Mouse (Mus musculus): ENCODE data around the gene Lce6a. TPM values are rescaled to one million over a fixed set of nuclear protein-coding genes. Genes with fewer than 3 reads are reported as not detected.

The Lce6a gene
- total RNA-seq, 2 experiments from 2014 or later, result not detected

- ATAC-seq (replicated peaks; ENCODE audit: low FRiP score, poor library complexity, severe bottlenecking), result no peak
Observed at GRCm38 (mm10) chr3:92573449-92574041, 47.9 kb downstream of the Lce6a start, which contains the start of gene Ivl. Gene Ivl (minus strand): TSS chr3:92573735.

DNA sequence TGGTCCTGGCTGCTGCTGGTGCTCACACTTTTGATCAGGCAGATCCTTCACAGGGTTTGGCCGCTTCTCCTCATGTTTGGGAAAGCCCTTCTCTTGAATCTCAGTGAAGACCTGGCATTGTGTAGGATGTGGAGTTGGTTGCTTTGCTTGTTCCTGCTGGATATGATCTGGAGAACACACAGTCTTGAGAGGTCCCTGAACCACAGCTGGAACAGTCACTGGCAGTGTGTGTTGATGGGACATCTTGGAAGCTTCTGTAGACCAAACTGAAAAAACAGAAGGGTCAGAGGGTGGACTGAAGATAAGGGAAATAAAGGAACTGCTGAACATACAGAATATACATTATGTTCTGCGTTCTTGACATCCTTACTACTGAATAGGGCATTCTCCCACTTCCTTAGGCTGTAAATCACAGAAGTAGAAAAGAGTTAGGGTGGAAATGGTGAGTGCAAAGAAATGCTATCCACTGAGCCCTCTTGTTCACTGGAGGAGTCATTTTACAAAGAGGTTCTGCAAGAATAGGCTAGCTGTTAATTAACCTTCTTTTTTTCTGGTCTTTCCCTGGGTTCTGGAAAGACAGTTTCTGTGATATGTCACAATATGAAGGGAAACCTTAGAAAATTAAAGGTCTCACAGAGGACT lies 48.8 kb downstream of the Lce6a start:
- ATAC-seq (replicated peaks; ENCODE audit: low FRiP score, poor library complexity, severe bottlenecking), result no peak

Other genes starting within 250 kb of the Lce6a start
- not detected in 2 replicates for gene Sprr2h, start 236.0 kb downstream of the Lce6a start, total RNA-seq (2015; ENCODE audit: low replicate concordance)
- not detected in 2 replicates for gene Sprr2h, start 236.0 kb downstream of the Lce6a start, total RNA-seq (2017; ENCODE audit: low replicate concordance)
- not detected in 2 replicates for gene Sprr2i, start 213.7 kb downstream of the Lce6a start, total RNA-seq (2015; ENCODE audit: low replicate concordance)
- gene Sprr2i, start 213.7 kb downstream of the Lce6a start, total RNA-seq (2017; ENCODE audit: low replicate concordance), result not detected in 2 replicates
- not detected in 2 replicates for gene Sprr2j-ps, start 203.6 kb downstream of the Lce6a start, total RNA-seq (2015; ENCODE audit: low replicate concordance)
- not detected in 2 replicates for gene Sprr2j-ps, start 203.6 kb downstream of the Lce6a start, total RNA-seq (2017; ENCODE audit: low replicate concordance)
- 2.1 and 8.6 TPM in 2 replicates for gene Gm9774, start 192.2 kb downstream of the Lce6a start, total RNA-seq (2015; ENCODE audit: low replicate concordance)
- gene Gm9774, start 192.2 kb downstream of the Lce6a start, total RNA-seq (2017; ENCODE audit: low replicate concordance), result 2.3 and 3.0 TPM in 2 replicates
- not detected in 2 replicates for gene Sprr2k, start 189.1 kb downstream of the Lce6a start, total RNA-seq (2015; ENCODE audit: low replicate concordance)
- not detected in 2 replicates for gene Sprr2k, start 189.1 kb downstream of the Lce6a start, total RNA-seq (2017; ENCODE audit: low replicate concordance)
- not detected in 2 replicates for gene Sprr1b, start 182.9 kb downstream of the Lce6a start, total RNA-seq (2015; ENCODE audit: low replicate concordance)
- not detected in 2 replicates for gene Sprr1b, start 182.9 kb downstream of the Lce6a start, total RNA-seq (2017; ENCODE audit: low replicate concordance)
- not detected in 2 replicates for gene Sprr3, start 162.9 kb downstream of the Lce6a start, total RNA-seq (2015; ENCODE audit: low replicate concordance)
- gene Sprr3, start 162.9 kb downstream of the Lce6a start, total RNA-seq (2017; ENCODE audit: low replicate concordance), result not detected in 2 replicates
- gene Sprr1a, start 135.8 kb downstream of the Lce6a start, total RNA-seq (2015; ENCODE audit: low replicate concordance), result not detected in 2 replicates
- gene Sprr1a, start 135.8 kb downstream of the Lce6a start, total RNA-seq (2017; ENCODE audit: low replicate concordance), result not detected in 2 replicates
- not detected in 2 replicates for gene Sprr4, start 121.2 kb downstream of the Lce6a start, total RNA-seq (2015; ENCODE audit: low replicate concordance)
- not detected in 2 replicates for gene Sprr4, start 121.2 kb downstream of the Lce6a start, total RNA-seq (2017; ENCODE audit: low replicate concordance)
- not detected in 2 replicates for gene 2310046K23Rik, start 87.1 kb downstream of the Lce6a start, total RNA-seq (2015; ENCODE audit: low replicate concordance)
- not detected in 2 replicates for gene 2310046K23Rik, start 87.1 kb downstream of the Lce6a start, total RNA-seq (2017; ENCODE audit: low replicate concordance)
- gene Ivl, start 47.9 kb downstream of the Lce6a start, total RNA-seq (2015; ENCODE audit: low replicate concordance), result not detected in 2 replicates
- gene Ivl, start 47.9 kb downstream of the Lce6a start, total RNA-seq (2017; ENCODE audit: low replicate concordance), result 0.39 TPM in 1 of 2 replicates, not detected in the other
- not detected in 2 replicates for gene Smcp, start 32.7 kb downstream of the Lce6a start, total RNA-seq (2015; ENCODE audit: low replicate concordance)
- not detected in 2 replicates for gene Smcp, start 32.7 kb downstream of the Lce6a start, total RNA-seq (2017; ENCODE audit: low replicate concordance)
- not detected in 2 replicates for gene 2210017I01Rik, start 14.2 kb downstream of the Lce6a start, total RNA-seq (2015; ENCODE audit: low replicate concordance)
- gene 2210017I01Rik, start 14.2 kb downstream of the Lce6a start, total RNA-seq (2017; ENCODE audit: low replicate concordance), result not detected in 2 replicates
- gene Lce1a1, start 26.6 kb upstream of the Lce6a start, total RNA-seq (2015; ENCODE audit: low replicate concordance), result not detected in 2 replicates
- gene Lce1a1, start 26.6 kb upstream of the Lce6a start, total RNA-seq (2017; ENCODE audit: low replicate concordance), result not detected in 2 replicates
- gene Lce1b, start 35.3 kb upstream of the Lce6a start, total RNA-seq (2015; ENCODE audit: low replicate concordance), result not detected in 2 replicates
- not detected in 2 replicates for gene Lce1b, start 35.3 kb upstream of the Lce6a start, total RNA-seq (2017; ENCODE audit: low replicate concordance)
- not detected in 2 replicates for gene Lce1a2, start 48.7 kb upstream of the Lce6a start, total RNA-seq (2015; ENCODE audit: low replicate concordance)
- not detected in 2 replicates for gene Lce1a2, start 48.7 kb upstream of the Lce6a start, total RNA-seq (2017; ENCODE audit: low replicate concordance)
- not detected in 2 replicates for gene Lce1c, start 57.6 kb upstream of the Lce6a start, total RNA-seq (2015; ENCODE audit: low replicate concordance)
- not detected in 2 replicates for gene Lce1c, start 57.6 kb upstream of the Lce6a start, total RNA-seq (2017; ENCODE audit: low replicate concordance)
- not detected in 2 replicates for gene Lce1d, start 65.5 kb upstream of the Lce6a start, total RNA-seq (2015; ENCODE audit: low replicate concordance)
- not detected in 2 replicates for gene Lce1d, start 65.5 kb upstream of the Lce6a start, total RNA-seq (2017; ENCODE audit: low replicate concordance)
- gene Lce1e, start 87.4 kb upstream of the Lce6a start, total RNA-seq (2015; ENCODE audit: low replicate concordance), result not detected in 2 replicates
- gene Lce1e, start 87.4 kb upstream of the Lce6a start, total RNA-seq (2017; ENCODE audit: low replicate concordance), result not detected in 2 replicates
- gene Lce1f, start 98.7 kb upstream of the Lce6a start, total RNA-seq (2015; ENCODE audit: low replicate concordance), result not detected in 2 replicates
- gene Lce1f, start 98.7 kb upstream of the Lce6a start, total RNA-seq (2017; ENCODE audit: low replicate concordance), result not detected in 2 replicates
- gene Gm38119, start 117.4 kb upstream of the Lce6a start, total RNA-seq (2015; ENCODE audit: low replicate concordance), result not detected in 2 replicates
- not detected in 2 replicates for gene Gm38119, start 117.4 kb upstream of the Lce6a start, total RNA-seq (2017; ENCODE audit: low replicate concordance)
- gene Lce1g, start 130.7 kb upstream of the Lce6a start, total RNA-seq (2015; ENCODE audit: low replicate concordance), result not detected in 2 replicates
- not detected in 2 replicates for gene Lce1g, start 130.7 kb upstream of the Lce6a start, total RNA-seq (2017; ENCODE audit: low replicate concordance)
- not detected in 2 replicates for gene Lce1h, start 143.4 kb upstream of the Lce6a start, total RNA-seq (2015; ENCODE audit: low replicate concordance)
- gene Lce1h, start 143.4 kb upstream of the Lce6a start, total RNA-seq (2017; ENCODE audit: low replicate concordance), result not detected in 2 replicates
- not detected in 2 replicates for gene Lce1i, start 157.2 kb upstream of the Lce6a start, total RNA-seq (2015; ENCODE audit: low replicate concordance)
- not detected in 2 replicates for gene Lce1i, start 157.2 kb upstream of the Lce6a start, total RNA-seq (2017; ENCODE audit: low replicate concordance)
- gene Lce1j, start 168.9 kb upstream of the Lce6a start, total RNA-seq (2015; ENCODE audit: low replicate concordance), result not detected in 2 replicates
- not detected in 2 replicates for gene Lce1j, start 168.9 kb upstream of the Lce6a start, total RNA-seq (2017; ENCODE audit: low replicate concordance)
- not detected in 2 replicates for gene Lce1k, start 186.2 kb upstream of the Lce6a start, total RNA-seq (2015; ENCODE audit: low replicate concordance)
- gene Lce1k, start 186.2 kb upstream of the Lce6a start, total RNA-seq (2017; ENCODE audit: low replicate concordance), result not detected in 2 replicates
- gene Kprp, start 205.6 kb upstream of the Lce6a start, total RNA-seq (2015; ENCODE audit: low replicate concordance), result not detected in 2 replicates
- not detected in 2 replicates for gene Kprp, start 205.6 kb upstream of the Lce6a start, total RNA-seq (2017; ENCODE audit: low replicate concordance)
- gene Lce1l, start 229.6 kb upstream of the Lce6a start, total RNA-seq (2015; ENCODE audit: low replicate concordance), result not detected in 2 replicates
- not detected in 2 replicates for gene Lce1l, start 229.6 kb upstream of the Lce6a start, total RNA-seq (2017; ENCODE audit: low replicate concordance)
- gene 2310050C09Rik, start 248.6 kb upstream of the Lce6a start, total RNA-seq (2015; ENCODE audit: low replicate concordance), result not detected in 2 replicates
- not detected in 2 replicates for gene 2310050C09Rik, start 248.6 kb upstream of the Lce6a start, total RNA-seq (2017; ENCODE audit: low replicate concordance)